Mouse (Mus musculus) ES-Bruce4 (cell line): ENCODE measurements around the gene Pik3c2b.

Experiments used
- CTCF ChIP-seq: IDR thresholded peaks from one replicate; pipeline ENCODE4 v1.8.1; 2011; ENCODE audit warnings: low read depth, low read length
- EP300 ChIP-seq: IDR thresholded peaks from 2 replicates; pipeline ENCODE4 v1.6.1; 2011; ENCODE audit warnings: low read depth, low read length; ENCODE audit not compliant: insufficient read depth
- POLR2A ChIP-seq: IDR thresholded peaks from one replicate; pipeline ENCODE4 v1.8.1; 2011; ENCODE audit warnings: low read length; ENCODE audit not compliant: insufficient read depth

DNA sequence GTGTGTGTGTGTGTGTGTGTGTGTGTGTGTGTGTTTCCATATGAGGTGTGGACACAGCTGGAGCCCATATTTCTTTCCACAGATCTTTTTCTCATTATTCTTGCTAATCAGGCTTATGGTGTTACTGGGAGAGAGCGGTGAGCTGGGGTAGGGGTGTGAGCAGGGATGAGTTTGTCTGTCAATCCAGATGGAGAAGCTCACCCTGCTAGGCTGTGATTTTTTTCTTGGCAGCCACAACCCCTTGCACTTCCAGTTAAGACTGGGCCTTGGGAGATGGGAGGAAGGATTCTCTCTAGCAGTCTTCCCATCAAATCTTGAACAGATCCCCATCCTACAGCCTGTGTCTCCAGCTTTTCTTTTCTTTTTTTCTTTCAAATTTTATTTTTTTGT is 32.9 kb downstream of the Pik3c2b start:
- TF ChIP-seq EP300 (no peak), CTCF (no peak), POLR2A (no peak)
